Mouse (Mus musculus) 416B (cell line): Measurements from ENCODE around the gene Tmem191c.

ENCODE experiments used
- DNase-seq: peaks from one replicate; pipeline ENCODE4 v3.0.0; 2011; ENCODE audit warnings: low read depth

Tmem191c gene

DNA sequence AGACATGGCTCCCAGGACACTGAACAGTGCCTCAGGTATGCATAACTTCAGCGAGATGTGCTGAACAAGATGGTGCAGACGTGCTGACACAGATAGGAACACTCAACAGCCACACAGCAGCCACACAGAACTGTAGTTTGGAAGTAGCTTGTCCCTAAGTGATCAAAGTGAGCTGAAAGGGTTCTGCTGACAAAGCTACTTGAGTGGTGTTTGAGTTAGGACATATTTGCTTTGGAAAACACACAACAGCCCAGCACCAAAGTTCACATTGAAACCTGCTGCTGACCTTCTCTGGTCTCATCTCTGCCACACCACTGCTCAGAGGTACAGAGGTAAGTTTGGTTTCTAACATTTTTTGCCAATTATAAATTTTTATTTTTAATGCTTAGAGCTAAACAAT is 55.2 kb downstream of the Tmem191c start, which contains the start of gene Serpind1:
TSS of gene Serpind1 (plus strand) at position 256 of the 400 bp plus-strand sequence.
- no peak for DNase-seq

DNA sequence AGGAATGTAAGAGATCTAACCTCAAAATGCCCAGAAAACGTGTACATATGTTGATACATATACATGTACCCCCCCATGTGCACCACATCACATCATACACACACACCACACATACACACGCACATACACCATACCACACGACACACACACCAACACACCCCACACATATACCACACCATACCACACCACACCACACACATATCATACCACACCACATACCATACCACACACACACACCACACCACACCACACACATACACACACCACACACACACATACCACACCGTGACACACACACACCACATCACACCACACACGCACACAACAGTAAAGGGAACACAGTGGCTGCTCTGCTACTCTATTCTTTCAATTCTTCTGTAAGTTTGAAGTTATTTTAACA is 56.0 kb downstream of the Tmem191c start:
- DNase-seq, result no peak
